Mouse (Mus musculus): Measurements from ENCODE around the gene Lamb2. TPM values are rescaled to one million over a fixed set of nuclear protein-coding genes. Genes with fewer than 3 reads are reported as not detected.

The Lamb2 gene
- polyA plus RNA-seq, 1 experiment from 2014 or later, result 8.3 TPM

DNA sequence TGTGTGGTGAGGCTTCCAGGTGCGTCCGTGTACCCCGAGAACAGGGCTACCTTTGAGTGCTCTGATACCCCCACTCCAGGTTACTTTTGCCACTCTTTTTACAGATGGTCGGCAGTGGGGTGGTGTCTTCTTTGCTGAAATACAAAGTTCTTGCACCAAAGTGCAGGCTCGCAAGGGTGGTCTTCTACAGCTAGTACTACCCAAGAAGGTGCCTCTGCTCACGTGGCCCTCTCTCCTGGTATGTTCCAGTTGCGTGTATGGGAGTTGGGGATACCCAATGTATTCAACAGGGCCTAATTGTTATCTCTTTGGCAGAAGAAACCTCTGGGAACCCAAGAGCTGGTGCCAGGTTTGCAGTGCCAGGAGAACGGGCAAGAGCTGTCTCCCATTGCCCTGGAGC is 13.7 kb downstream of the Lamb2 start:
- Histone ChIP-seq H3K4me1 (ENCODE audit: control insufficient read depth, insufficient read depth, low read length) (peaks cover 17% of the 10 kb centered on the region), H3K27me3 (ENCODE audit: control insufficient read depth, insufficient read depth, low read length) (no peaks in the 10 kb centered on the region), H3K9me3 (ENCODE audit: control insufficient read depth, low read length) (no peaks in the 10 kb centered on the region), H3K4me2 (ENCODE audit: low read depth, low read length) (no peak overlapping the region), H3K9ac (replicated peaks; ENCODE audit: low read depth, low read length) (no peak overlapping the region), H3K27ac (ENCODE audit: low read depth, low read length) (no peak overlapping the region), H3K4me3 (ENCODE audit: low read depth, low read length) (no peak overlapping the region), H3K36me3 (ENCODE audit: control insufficient read depth, insufficient read depth, low read length) (peaks cover 54% of the 10 kb centered on the region)
- ATAC-seq (ENCODE audit: low read depth), result no peak
- 97% methylated on average over 8 of the region's 8 CpGs for WGBS

GRCm38 (mm10) chr9:108494146-108494825 is 14.8 kb downstream of the Lamb2 start:
- 93% methylated on average over 19 of the region's 19 CpGs for WGBS
- Histone ChIP-seq H3K27me3 (ENCODE audit: control insufficient read depth, insufficient read depth, low read length) (no peaks in the 10 kb centered on the region), H3K9ac (replicated peaks; ENCODE audit: low read depth, low read length) (no peak overlapping the region), H3K4me1 (ENCODE audit: control insufficient read depth, insufficient read depth, low read length) (peaks cover 17% of the 10 kb centered on the region), H3K4me3 (ENCODE audit: low read depth, low read length) (no peak overlapping the region), H3K36me3 (ENCODE audit: control insufficient read depth, insufficient read depth, low read length) (peaks cover 65% of the 10 kb centered on the region), H3K27ac (ENCODE audit: low read depth, low read length) (no peak overlapping the region), H3K4me2 (ENCODE audit: low read depth, low read length) (no peak overlapping the region), H3K9me3 (ENCODE audit: control insufficient read depth, low read length) (no peaks in the 10 kb centered on the region)
- no peak for ATAC-seq (ENCODE audit: low read depth)

GRCm38 (mm10) chr9:108494905-108495304 is 15.4 kb downstream of the Lamb2 start:
- Histone ChIP-seq H3K4me2 (ENCODE audit: low read depth, low read length) (no peak overlapping the region), H3K9me3 (ENCODE audit: control insufficient read depth, low read length) (no peaks in the 10 kb centered on the region), H3K9ac (replicated peaks; ENCODE audit: low read depth, low read length) (no peak overlapping the region), H3K36me3 (ENCODE audit: control insufficient read depth, insufficient read depth, low read length) (peaks cover 71% of the 10 kb centered on the region), H3K4me3 (ENCODE audit: low read depth, low read length) (no peak overlapping the region), H3K27me3 (ENCODE audit: control insufficient read depth, insufficient read depth, low read length) (no peaks in the 10 kb centered on the region), H3K27ac (ENCODE audit: low read depth, low read length) (no peak overlapping the region), H3K4me1 (ENCODE audit: control insufficient read depth, insufficient read depth, low read length) (peaks cover 14% of the 10 kb centered on the region)
- 85% methylated on average over 10 of the region's 10 CpGs for WGBS
- ATAC-seq (ENCODE audit: low read depth), result no peak

- H3K9ac ChIP-seq (replicated peaks; ENCODE audit: low read depth, low read length), result no peak overlapping the region
- 96% methylated on average over 7 of the region's 7 CpGs for WGBS
- H3K4me2 ChIP-seq (ENCODE audit: low read depth, low read length), result no peak overlapping the region
- ATAC-seq (ENCODE audit: low read depth), result no peak
- H3K4me3 ChIP-seq (ENCODE audit: low read depth, low read length), result no peak overlapping the region
- no peak overlapping the region for H3K27ac ChIP-seq (ENCODE audit: low read depth, low read length)
- no peaks in the 10 kb centered on the region for H3K9me3 ChIP-seq (ENCODE audit: control insufficient read depth, low read length)
- no peaks in the 10 kb centered on the region for H3K4me1 ChIP-seq (ENCODE audit: control insufficient read depth, insufficient read depth, low read length)
- no peaks in the 10 kb centered on the region for H3K27me3 ChIP-seq (ENCODE audit: control insufficient read depth, insufficient read depth, low read length)
- peaks cover 81% of the 10 kb centered on the region for H3K36me3 ChIP-seq (ENCODE audit: control insufficient read depth, insufficient read depth, low read length)
These were observed 19.7 kb downstream of the Lamb2 start for GRCm38 (mm10) chr9:108499231-108499630.

GRCm38 (mm10) chr9:108499943-108500342 is 20.4 kb downstream of the Lamb2 start:
- WGBS, result 93% methylated on average over 15 of the region's 15 CpGs
- ATAC-seq (ENCODE audit: low read depth), result no peak

DNA sequence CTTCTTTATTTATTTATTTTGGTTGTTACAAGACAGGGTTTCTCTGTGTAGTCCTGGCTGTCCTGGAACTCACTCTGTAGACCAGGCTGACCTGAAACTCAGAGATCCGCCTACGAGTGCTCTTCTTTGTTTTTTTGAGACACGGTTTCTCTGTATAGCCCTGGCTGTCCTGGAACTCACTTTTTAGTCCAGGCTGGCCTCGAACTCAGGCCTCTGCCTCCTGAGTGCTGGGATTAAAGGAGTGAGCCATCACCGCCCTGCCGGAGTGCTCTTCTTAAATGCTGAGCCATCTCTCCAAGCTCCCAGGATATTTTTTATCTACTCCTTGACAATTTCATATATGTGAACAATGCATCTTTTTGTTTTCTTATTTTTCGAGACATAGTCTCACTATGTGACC is 27.4 kb downstream of the Lamb2 start:
- Histone ChIP-seq H3K27me3 (ENCODE audit: control insufficient read depth, insufficient read depth, low read length) (no peaks in the 10 kb centered on the region), H3K36me3 (ENCODE audit: control insufficient read depth, insufficient read depth, low read length) (peaks cover 16% of the 10 kb centered on the region; the same call in 1 of the 2 replicates), H3K4me1 (ENCODE audit: control insufficient read depth, insufficient read depth, low read length) (peaks cover 11% of the 10 kb centered on the region), H3K4me2 (ENCODE audit: low read depth, low read length) (peak overlapping the region; percentile 84), H3K27ac (ENCODE audit: low read depth, low read length) (no peak overlapping the region), H3K9ac (replicated peaks; ENCODE audit: low read depth, low read length) (no peak overlapping the region), H3K9me3 (ENCODE audit: control insufficient read depth, low read length) (no peaks in the 10 kb centered on the region), H3K4me3 (ENCODE audit: low read depth, low read length) (peak overlapping the region; percentile 61; the same call in 1 of the 2 replicates)
- ATAC-seq (ENCODE audit: low read depth), result no peak
- 93% methylated on average over 7 of the region's 7 CpGs for WGBS

More at GRCm38 (mm10) chr9:108499943-108500342, 20.4 kb downstream of the Lamb2 start:
- Histone ChIP-seq H3K9ac (replicated peaks; ENCODE audit: low read depth, low read length) (no peak overlapping the region), H3K4me3 (ENCODE audit: low read depth, low read length) (no peak overlapping the region), H3K27ac (ENCODE audit: low read depth, low read length) (no peak overlapping the region), H3K4me1 (ENCODE audit: control insufficient read depth, insufficient read depth, low read length) (no peaks in the 10 kb centered on the region), H3K4me2 (ENCODE audit: low read depth, low read length) (no peak overlapping the region), H3K9me3 (ENCODE audit: control insufficient read depth, low read length) (no peaks in the 10 kb centered on the region), H3K27me3 (ENCODE audit: control insufficient read depth, insufficient read depth, low read length) (no peaks in the 10 kb centered on the region), H3K36me3 (ENCODE audit: control insufficient read depth, insufficient read depth, low read length) (peaks cover 74% of the 10 kb centered on the region)

GRCm38 (mm10) chr9:108507619-108508434 is 28.3 kb downstream of the Lamb2 start, which contains the start of gene Qars:
Gene Qars, plus strand, starts transcription at chr9:108507706.
- H3K36me3 ChIP-seq (ENCODE audit: control insufficient read depth, insufficient read depth, low read length), result peaks cover 18% of the 10 kb centered on the region; the same call in 1 of the 2 replicates
- WGBS, result under 1% methylated on average over 37 of the region's 37 CpGs

GRCm38 (mm10) chr9:108508776-108509175 is 29.2 kb downstream of the Lamb2 start:
- Histone ChIP-seq H3K4me1 (ENCODE audit: control insufficient read depth, insufficient read depth, low read length) (peaks cover 11% of the 10 kb centered on the region), H3K9ac (replicated peaks; ENCODE audit: low read depth, low read length) (no peak overlapping the region), H3K4me3 (ENCODE audit: low read depth, low read length) (peak overlapping the region; percentile 61; the same call in 1 of the 2 replicates), H3K27me3 (ENCODE audit: control insufficient read depth, insufficient read depth, low read length) (no peaks in the 10 kb centered on the region), H3K27ac (ENCODE audit: low read depth, low read length) (no peak overlapping the region), H3K4me2 (ENCODE audit: low read depth, low read length) (peak overlapping the region; percentile 84), H3K9me3 (ENCODE audit: control insufficient read depth, low read length) (no peaks in the 10 kb centered on the region), H3K36me3 (ENCODE audit: control insufficient read depth, insufficient read depth, low read length) (peaks cover 21% of the 10 kb centered on the region)
- no peak for ATAC-seq (ENCODE audit: low read depth)
- WGBS, result 87% methylated on average over 7 of the region's 7 CpGs

More at GRCm38 (mm10) chr9:108507619-108508434, 28.3 kb downstream of the Lamb2 start, which contains the start of gene Qars:
- no peaks in the 10 kb centered on the region for H3K9me3 ChIP-seq (ENCODE audit: control insufficient read depth, low read length)
- H3K27me3 ChIP-seq (ENCODE audit: control insufficient read depth, insufficient read depth, low read length), result no peaks in the 10 kb centered on the region
- H3K27ac ChIP-seq (ENCODE audit: low read depth, low read length), result peak within 1 kb of the TSS; percentile 72
- H3K9ac ChIP-seq (replicated peaks; ENCODE audit: low read depth, low read length), result peak within 1 kb of the TSS; percentile 61
- peak within 1 kb of the TSS; percentile 84 for H3K4me2 ChIP-seq (ENCODE audit: low read depth, low read length)
- peak; percentile 97 for ATAC-seq (ENCODE audit: low read depth)
- peaks cover 11% of the 10 kb centered on the region for H3K4me1 ChIP-seq (ENCODE audit: control insufficient read depth, insufficient read depth, low read length)
- peak within 1 kb of the TSS; percentile 61 for H3K4me3 ChIP-seq (ENCODE audit: low read depth, low read length)
